Mouse (Mus musculus): Measurements from ENCODE around the gene Ssu72.
"Not testable (repeated sequence)": the region's sequence is repeated elsewhere in the genome, so short reads cannot be mapped to it uniquely, and the experiment has no call there.

The Ssu72 gene

GRCm38 (mm10) chr4:155696261-155697255 is 8.0 kb upstream of the Ssu72 start:
- no peak for ATAC-seq (ENCODE audit: insufficient number of reproducible peaks, low FRiP score, low TSS enrichment)

DNA sequence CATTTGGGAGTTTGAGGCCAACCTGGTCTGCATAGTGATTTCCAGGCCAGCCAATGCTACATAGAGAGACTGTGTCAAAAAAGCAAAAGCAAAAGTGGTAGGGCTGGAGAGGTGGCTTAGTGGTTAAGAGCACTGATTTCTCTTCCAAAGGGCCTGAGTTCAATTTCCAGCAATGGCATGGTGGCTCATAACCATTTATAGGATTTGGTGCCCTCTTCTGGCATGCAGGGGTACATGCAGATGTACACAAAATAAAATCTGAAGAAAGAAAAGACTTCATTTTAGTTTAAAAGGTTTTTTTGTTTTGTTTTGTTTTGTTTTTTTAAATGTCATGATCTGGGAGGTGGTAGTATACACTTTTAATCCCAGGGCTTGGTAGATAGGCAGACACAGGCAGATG is 4.2 kb upstream of the Ssu72 start:
- no peak for ATAC-seq (ENCODE audit: insufficient number of reproducible peaks, low FRiP score, low TSS enrichment)

DNA sequence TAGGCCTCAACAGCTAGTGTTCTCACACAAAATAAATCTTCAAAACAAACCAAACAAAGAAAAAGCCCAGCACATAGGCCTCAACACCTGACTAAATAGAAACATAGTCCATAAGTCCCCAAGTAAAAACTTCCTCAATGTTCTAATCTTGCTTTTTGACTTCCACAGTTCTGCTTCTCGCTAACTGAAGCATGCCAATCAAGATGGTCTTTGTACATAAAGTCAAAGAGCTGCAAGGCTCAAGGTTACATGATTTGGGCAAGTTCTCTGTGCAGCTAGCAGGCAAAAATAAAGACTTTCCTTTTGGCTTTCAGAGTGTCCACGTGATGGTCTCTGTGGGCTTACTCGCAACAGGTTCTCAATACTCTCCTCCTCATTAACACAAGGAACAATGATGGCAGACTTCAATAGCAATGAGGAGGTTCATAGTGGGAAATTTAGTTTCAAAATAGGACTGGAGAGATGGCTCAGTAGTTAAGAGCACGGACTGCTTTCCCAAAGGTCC is 1.1 kb upstream of the Ssu72 start:
- ATAC-seq (ENCODE audit: insufficient number of reproducible peaks, low FRiP score, low TSS enrichment), result no peak

- no peak for ATAC-seq (ENCODE audit: insufficient number of reproducible peaks, low FRiP score, low TSS enrichment)
Measured at GRCm38 (mm10) chr4:155705592-155705929, 961 bp downstream of the Ssu72 start.

- no peak for ATAC-seq (ENCODE audit: insufficient number of reproducible peaks, low FRiP score, low TSS enrichment)
Measured at GRCm38 (mm10) chr4:155708582-155708981, 4.0 kb downstream of the Ssu72 start.

- ATAC-seq (ENCODE audit: insufficient number of reproducible peaks, low FRiP score, low TSS enrichment), result no peak
Measured at GRCm38 (mm10) chr4:155708988-155709387, 4.4 kb downstream of the Ssu72 start.

DNA sequence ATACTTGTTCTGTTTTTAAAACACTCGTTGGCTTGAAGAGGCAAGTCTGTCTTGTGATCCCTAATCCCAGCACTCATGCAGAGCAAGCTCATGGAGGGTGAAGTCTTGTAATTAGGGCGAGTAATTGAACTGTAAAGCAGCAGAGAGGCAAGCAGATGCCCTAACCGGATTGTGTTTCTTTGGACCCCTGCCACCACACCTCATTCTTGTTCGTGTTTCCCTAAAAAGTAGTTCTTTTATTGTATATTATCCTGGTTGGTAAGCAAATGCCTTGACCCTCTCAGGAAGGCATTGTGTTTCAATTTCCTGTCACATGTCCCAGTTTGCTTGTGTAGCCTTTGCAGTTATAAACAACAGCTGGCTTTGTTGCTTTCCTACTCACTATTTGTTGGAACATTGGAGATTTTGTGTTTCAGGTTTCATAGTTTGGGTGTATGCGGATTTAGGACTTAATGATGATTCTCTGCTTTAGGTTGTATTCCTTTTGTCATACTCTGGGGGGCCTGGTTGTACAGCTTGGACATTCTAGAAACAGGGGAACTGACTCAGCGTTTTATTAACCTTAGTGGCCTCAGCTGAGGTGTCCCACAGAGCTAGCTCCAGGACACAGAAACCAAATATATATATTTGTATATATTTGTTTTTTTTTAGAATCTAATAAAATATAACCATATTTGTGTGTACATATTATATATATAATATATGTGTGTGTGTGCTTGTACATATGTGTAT is 6.1 kb downstream of the Ssu72 start:
- no peak for ATAC-seq (ENCODE audit: insufficient number of reproducible peaks, low FRiP score, low TSS enrichment)

- no peak; the same call in 1 of the 2 replicates for ATAC-seq (ENCODE audit: insufficient number of reproducible peaks, low FRiP score, low TSS enrichment)
Measured at GRCm38 (mm10) chr4:155721668-155722083, 17.1 kb downstream of the Ssu72 start.

GRCm38 (mm10) chr4:155727993-155728392 is 23.4 kb downstream of the Ssu72 start:
- no peak for ATAC-seq (ENCODE audit: insufficient number of reproducible peaks, low FRiP score, low TSS enrichment)

GRCm38 (mm10) chr4:155733267-155733666 is 28.7 kb downstream of the Ssu72 start:
- ATAC-seq (ENCODE audit: insufficient number of reproducible peaks, low FRiP score, low TSS enrichment), result no peak

GRCm38 (mm10) chr4:155734350-155734941 is 29.8 kb downstream of the Ssu72 start, which contains the start of gene Tmem240:
TSS of gene Tmem240 (plus strand) at chr4:155734800.
- peak; percentile 81 for ATAC-seq (ENCODE audit: insufficient number of reproducible peaks, low FRiP score, low TSS enrichment)

DNA sequence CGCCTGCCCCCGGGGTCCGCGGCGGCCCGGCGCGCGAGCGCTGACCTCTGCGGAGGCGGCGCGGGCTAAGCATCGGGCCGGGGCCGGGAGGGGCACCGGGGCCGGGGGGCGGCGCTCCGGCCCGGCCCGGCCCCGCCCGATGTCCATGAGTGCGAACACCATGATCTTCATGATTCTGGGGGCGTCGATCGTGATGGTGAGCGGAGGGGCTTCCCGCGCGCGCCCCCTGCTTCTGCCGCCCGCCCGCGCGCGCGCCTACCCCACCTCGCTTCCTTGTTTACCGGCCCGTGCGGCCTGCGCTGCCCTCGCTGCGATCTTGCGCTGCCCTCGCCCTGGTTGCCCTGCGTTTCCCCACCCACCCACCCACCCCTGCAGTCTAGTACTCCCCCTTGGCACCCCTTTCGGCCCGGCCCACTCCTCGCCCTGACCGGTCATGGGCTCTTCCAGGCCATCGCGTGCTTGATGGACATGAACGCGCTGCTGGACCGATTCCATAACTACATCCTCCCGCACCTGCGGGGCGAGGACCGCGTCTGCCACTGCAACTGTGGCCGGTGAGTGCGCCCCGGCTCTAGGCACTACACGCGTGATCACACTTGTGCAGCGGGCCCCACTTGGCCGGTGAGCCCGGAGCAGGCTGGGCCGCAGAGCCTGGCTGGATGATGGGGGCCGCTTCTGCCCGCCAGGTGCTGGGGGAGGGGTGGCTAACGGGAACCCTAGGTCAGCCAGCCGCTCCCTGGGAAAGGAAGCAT is 30.5 kb downstream of the Ssu72 start:
- peak; percentile 17; the same call in 1 of the 2 replicates for ATAC-seq (ENCODE audit: insufficient number of reproducible peaks, low FRiP score, low TSS enrichment)

DNA sequence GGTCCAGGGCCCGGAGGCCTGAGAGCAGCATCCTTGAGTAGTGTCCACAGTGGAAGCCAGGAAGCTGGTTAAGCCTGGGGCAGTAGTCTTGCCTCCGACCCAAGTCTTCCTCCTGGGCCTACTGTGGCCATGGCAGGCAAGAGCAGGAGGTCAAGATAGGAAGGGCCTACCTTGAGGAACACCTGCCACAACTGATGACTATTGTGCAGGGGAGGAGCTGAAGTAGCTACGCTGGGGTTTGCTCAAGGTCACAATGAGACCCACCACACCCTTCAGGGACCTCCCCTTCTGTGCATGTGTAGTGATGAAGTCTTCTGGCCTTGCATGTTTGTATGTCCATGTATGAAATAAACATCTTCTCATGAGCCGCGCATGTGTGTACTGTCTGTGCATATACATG is 31.2 kb downstream of the Ssu72 start:
- ATAC-seq (ENCODE audit: insufficient number of reproducible peaks, low FRiP score, low TSS enrichment), result no peak

- no peak for ATAC-seq (ENCODE audit: insufficient number of reproducible peaks, low FRiP score, low TSS enrichment)
Measured at GRCm38 (mm10) chr4:155736421-155736820, 31.8 kb downstream of the Ssu72 start.

DNA sequence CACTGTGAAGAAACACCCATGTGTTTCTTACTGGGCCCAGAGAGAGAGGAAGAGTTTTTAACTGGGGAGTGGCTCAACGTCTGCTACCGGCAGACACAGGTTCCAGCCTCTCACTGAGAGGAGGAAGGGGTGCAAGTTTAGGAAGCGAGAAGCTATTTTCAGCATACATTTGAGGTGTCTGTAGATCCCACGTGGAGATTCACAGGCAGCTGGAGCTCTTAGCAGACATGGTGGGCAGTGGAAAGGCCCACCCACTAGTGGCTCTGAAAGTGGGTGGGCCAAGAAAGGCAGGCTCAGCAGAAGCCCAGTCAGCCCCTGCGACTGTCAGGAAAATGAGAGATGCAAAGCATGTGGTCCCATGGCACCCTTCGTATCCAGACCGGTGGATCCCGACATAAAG is 33.7 kb downstream of the Ssu72 start:
- ATAC-seq (ENCODE audit: insufficient number of reproducible peaks, low FRiP score, low TSS enrichment), result no peak

- no peak for ATAC-seq (ENCODE audit: insufficient number of reproducible peaks, low FRiP score, low TSS enrichment)
Measured at GRCm38 (mm10) chr4:155739152-155739551, 34.6 kb downstream of the Ssu72 start.

- peak; percentile 24; the same call in 1 of the 2 replicates for ATAC-seq (ENCODE audit: insufficient number of reproducible peaks, low FRiP score, low TSS enrichment)
Measured at GRCm38 (mm10) chr4:155739741-155740636, 35.4 kb downstream of the Ssu72 start.

DNA sequence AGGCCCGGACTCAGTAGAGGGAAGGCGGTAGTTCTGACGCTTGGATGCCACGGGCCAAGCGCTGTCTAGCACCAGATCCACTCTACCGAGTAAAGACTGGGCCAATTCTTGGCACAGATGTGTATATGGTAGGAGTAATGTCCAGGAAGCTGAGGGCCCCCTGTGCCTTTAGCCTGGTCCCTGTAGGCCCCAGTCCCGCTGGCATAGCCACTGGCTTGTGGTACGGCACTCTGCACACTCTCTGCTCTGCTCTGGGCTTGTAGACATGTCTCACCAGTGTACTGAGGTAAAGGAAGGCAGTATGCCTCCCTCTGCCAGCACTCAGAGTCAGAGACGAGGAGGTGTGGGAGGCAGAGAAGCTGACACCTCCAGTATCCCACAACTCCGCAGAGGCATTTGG is 36.1 kb downstream of the Ssu72 start:
- ATAC-seq (ENCODE audit: insufficient number of reproducible peaks, low FRiP score, low TSS enrichment), result not testable (repeated sequence)

DNA sequence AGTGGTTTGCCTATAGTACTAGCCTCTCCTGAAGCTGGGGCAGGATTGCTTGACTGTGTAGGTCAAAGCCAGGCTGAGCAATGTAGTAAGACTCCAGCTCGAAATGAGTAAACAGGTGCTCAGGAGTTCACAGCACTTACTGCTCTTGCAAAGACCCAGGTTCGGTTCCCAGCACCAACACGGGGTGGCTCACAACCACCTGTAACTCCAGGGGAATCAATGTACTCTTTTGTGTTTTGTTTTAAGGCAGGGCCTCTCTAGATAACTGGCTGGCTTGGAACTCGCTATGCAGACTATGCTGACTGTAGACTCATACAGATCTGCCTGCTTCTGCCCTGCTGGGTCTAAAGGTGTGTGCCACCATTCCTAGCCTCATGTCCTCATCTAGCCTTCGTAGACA is 38.1 kb downstream of the Ssu72 start:
- no peak for ATAC-seq (ENCODE audit: insufficient number of reproducible peaks, low FRiP score, low TSS enrichment)
